Mouse (Mus musculus): Measurements from ENCODE around the gene 1700012P22Rik. TPM values are rescaled to one million over a fixed set of nuclear protein-coding genes. Genes with fewer than 3 reads are reported as not detected.

1700012P22Rik gene
- polyA plus RNA-seq, 1 experiment: 131 TPM

DNA sequence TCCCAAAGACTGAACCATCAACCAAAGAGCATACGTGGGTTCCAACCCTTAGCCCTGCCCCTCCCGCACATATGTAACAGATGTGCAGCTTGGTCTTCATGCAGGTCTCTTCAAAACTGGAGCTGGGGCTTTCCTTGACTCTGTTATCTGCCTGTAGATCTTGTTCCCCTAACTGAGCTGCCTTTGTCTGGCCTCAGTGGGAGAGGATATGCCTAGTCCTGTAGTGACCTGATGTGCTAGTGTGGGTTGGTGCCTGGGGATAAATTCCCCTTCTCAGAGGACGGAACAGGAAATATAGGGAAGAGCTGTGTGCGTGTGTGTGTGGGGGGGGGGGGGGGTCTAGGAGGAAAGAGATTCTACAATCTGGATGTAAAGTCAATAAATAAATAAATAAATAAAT, 2.5 kb upstream of the 1700012P22Rik start:
- H3K4me1 ChIP-seq (ENCODE audit: control insufficient read depth, insufficient read depth, low read length): no peaks in the 10 kb centered on the region
- H3K27ac ChIP-seq (ENCODE audit: control insufficient read depth, insufficient read depth, low read depth, low read length): no peak overlapping the region
- no peaks in the 10 kb centered on the region for H3K36me3 ChIP-seq (ENCODE audit: control insufficient read depth, insufficient read depth, low read length)
- TF ChIP-seq POLR2A (IDR thresholded peaks at IDR 0.05; ENCODE audit: control insufficient read depth, low read depth, low read length): no peak
- TF ChIP-seq CTCF (IDR thresholded peaks at IDR 0.05; ENCODE audit: control insufficient read depth, insufficient read depth, insufficient replicate concordance, low read depth, low read length): no peak
- no peaks in the 10 kb centered on the region for H3K27me3 ChIP-seq (ENCODE audit: control insufficient read depth, insufficient read depth, low read length)
- no peak overlapping the region for H3K4me3 ChIP-seq (ENCODE audit: control insufficient read depth, low read depth, low read length)

DNA sequence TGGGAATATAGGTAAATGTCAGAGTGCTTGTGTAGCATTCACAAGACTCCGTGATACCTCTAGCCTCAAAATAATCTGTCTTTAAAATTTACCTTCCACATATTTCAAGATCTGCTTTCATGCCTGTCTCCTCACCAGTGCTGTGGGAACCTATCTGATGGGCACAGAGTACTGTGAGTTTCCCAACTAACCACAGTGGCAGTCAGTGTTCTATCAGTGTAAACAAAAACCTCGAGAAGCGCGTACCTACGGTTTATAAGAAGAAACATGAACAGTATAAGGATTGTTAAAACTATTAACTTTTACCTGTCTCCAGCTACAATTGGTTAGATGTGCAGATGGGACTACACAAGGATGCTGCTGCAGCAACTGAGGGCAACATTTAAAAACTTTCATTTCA, 5.4 kb downstream of the 1700012P22Rik start:
- H3K4me1 ChIP-seq (ENCODE audit: control insufficient read depth, insufficient read depth, low read length): no peaks in the 10 kb centered on the region
- H3K4me3 ChIP-seq (ENCODE audit: control insufficient read depth, low read depth, low read length): no peak overlapping the region
- H3K27me3 ChIP-seq (ENCODE audit: control insufficient read depth, insufficient read depth, low read length): no peaks in the 10 kb centered on the region
- H3K27ac ChIP-seq (ENCODE audit: control insufficient read depth, insufficient read depth, low read depth, low read length): no peak overlapping the region
- no peaks in the 10 kb centered on the region for H3K36me3 ChIP-seq (ENCODE audit: control insufficient read depth, insufficient read depth, low read length)
- no peak for TF ChIP-seq CTCF (IDR thresholded peaks at IDR 0.05; ENCODE audit: control insufficient read depth, insufficient read depth, insufficient replicate concordance, low read depth, low read length)
- no peak for TF ChIP-seq POLR2A (IDR thresholded peaks at IDR 0.05; ENCODE audit: control insufficient read depth, low read depth, low read length)

DNA sequence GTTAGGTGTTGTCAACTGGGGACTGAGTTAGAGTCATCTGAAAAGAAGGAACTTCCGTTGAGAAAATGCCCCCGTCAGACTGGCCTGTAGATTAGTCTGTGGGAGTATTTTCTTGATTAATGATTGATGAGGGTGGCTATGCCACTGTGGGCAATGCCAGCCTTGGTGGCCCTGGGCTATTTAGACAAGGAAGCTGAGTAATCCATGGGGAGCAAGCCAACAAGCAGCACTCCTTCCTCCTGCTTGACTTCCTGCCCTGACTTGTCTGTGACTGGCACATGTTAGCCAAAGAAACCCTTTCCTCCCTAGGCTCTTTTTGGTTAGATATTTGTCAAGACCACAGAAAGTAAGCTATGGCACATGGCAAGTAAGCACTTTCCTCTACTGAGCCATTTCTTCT, 7.8 kb downstream of the 1700012P22Rik start:
- Histone ChIP-seq H3K27ac (ENCODE audit: control insufficient read depth, insufficient read depth, low read depth, low read length) (no peak overlapping the region), H3K4me1 (ENCODE audit: control insufficient read depth, insufficient read depth, low read length) (no peaks in the 10 kb centered on the region), H3K27me3 (ENCODE audit: control insufficient read depth, insufficient read depth, low read length) (no peaks in the 10 kb centered on the region), H3K4me3 (ENCODE audit: control insufficient read depth, low read depth, low read length) (no peak overlapping the region), H3K36me3 (ENCODE audit: control insufficient read depth, insufficient read depth, low read length) (no peaks in the 10 kb centered on the region)
- TF ChIP-seq CTCF (IDR thresholded peaks at IDR 0.05; ENCODE audit: control insufficient read depth, insufficient read depth, insufficient replicate concordance, low read depth, low read length) (no peak), POLR2A (IDR thresholded peaks at IDR 0.05; ENCODE audit: control insufficient read depth, low read depth, low read length) (no peak)

DNA sequence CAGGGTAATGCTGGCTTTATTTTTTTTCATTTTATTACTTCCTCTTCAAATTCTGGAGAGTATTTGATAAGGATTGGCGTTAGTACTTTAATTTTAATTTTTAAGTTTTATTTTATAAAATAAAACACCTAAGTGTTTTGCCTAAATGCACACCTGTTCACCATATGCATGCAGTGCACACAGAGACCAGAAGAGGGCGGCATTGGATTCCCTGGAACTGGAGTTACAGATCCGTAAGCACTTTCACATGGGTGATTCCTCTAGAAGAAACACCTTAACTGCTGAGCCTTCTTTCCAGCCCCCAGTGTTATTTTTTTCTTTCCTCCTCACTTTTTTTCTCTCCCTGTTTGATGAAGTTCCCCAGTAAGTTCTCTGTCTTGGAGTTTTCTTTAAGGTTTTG, 9.7 kb downstream of the 1700012P22Rik start:
- H3K27ac ChIP-seq (ENCODE audit: control insufficient read depth, insufficient read depth, low read depth, low read length): no peak overlapping the region
- TF ChIP-seq CTCF (IDR thresholded peaks at IDR 0.05; ENCODE audit: control insufficient read depth, insufficient read depth, insufficient replicate concordance, low read depth, low read length): no peak

DNA sequence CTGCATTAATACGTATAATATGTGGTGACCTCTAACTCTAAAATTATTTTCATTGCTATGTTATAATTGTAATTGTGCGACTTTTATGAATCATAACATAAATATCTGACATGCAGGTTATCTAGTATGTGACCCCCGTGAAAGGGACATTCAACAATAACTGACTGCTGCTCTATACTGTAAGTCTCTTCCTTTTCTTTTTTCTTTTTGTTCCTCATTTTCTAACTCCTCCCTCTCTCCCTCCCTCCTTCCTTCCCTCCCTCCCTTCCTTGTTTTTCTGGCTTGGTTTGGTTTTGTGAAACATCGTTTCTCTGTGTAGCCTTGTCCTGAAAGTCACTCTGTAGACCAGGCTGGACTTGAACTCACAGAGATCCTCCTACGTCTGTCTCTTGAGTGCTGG, 14.0 kb downstream of the 1700012P22Rik start:
- TF ChIP-seq CTCF (IDR thresholded peaks at IDR 0.05; ENCODE audit: control insufficient read depth, insufficient read depth, insufficient replicate concordance, low read depth, low read length) (no peak), POLR2A (IDR thresholded peaks at IDR 0.05; ENCODE audit: control insufficient read depth, low read depth, low read length) (no peak)
- H3K27ac ChIP-seq (ENCODE audit: control insufficient read depth, insufficient read depth, low read depth, low read length): no peak overlapping the region
- no peak overlapping the region for H3K4me3 ChIP-seq (ENCODE audit: control insufficient read depth, low read depth, low read length)
- H3K27me3 ChIP-seq (ENCODE audit: control insufficient read depth, insufficient read depth, low read length): no peaks in the 10 kb centered on the region
- no peaks in the 10 kb centered on the region for H3K36me3 ChIP-seq (ENCODE audit: control insufficient read depth, insufficient read depth, low read length)
- no peaks in the 10 kb centered on the region for H3K4me1 ChIP-seq (ENCODE audit: control insufficient read depth, insufficient read depth, low read length)

More for the DNA sequence above, 9.7 kb downstream of the 1700012P22Rik start:
- Histone ChIP-seq H3K4me3 (ENCODE audit: control insufficient read depth, low read depth, low read length) (no peak overlapping the region), H3K4me1 (ENCODE audit: control insufficient read depth, insufficient read depth, low read length) (no peaks in the 10 kb centered on the region), H3K27me3 (ENCODE audit: control insufficient read depth, insufficient read depth, low read length) (no peaks in the 10 kb centered on the region), H3K36me3 (ENCODE audit: control insufficient read depth, insufficient read depth, low read length) (no peaks in the 10 kb centered on the region)

DNA sequence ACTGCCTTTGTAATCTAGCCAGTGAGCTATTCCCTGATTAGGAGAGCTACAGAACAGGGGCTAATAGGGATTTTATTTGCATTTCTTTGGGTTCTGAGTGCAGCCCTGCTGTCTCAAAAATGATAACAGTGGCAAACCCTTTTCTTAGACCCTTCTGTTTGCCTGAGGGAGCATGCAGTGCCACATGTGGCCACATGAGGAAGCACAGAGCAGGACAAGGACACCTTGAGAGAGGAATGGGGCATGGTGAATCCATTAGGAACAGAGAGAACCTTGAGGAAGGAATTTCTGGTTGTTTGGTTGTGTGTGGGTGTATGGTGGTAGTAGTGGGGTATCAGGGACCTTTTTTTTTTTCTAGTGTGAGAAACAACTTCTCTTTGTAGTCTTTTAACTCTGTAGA, 17.9 kb downstream of the 1700012P22Rik start:
- Histone ChIP-seq H3K4me3 (ENCODE audit: control insufficient read depth, low read depth, low read length) (no peak overlapping the region), H3K27ac (ENCODE audit: control insufficient read depth, insufficient read depth, low read depth, low read length) (no peak overlapping the region), H3K27me3 (ENCODE audit: control insufficient read depth, insufficient read depth, low read length) (no peaks in the 10 kb centered on the region), H3K4me1 (ENCODE audit: control insufficient read depth, insufficient read depth, low read length) (no peaks in the 10 kb centered on the region), H3K36me3 (ENCODE audit: control insufficient read depth, insufficient read depth, low read length) (no peaks in the 10 kb centered on the region)
- peak; percentile 43; the same call in 1 of the 2 replicates for TF ChIP-seq CTCF (IDR thresholded peaks at IDR 0.05; ENCODE audit: control insufficient read depth, insufficient read depth, insufficient replicate concordance, low read depth, low read length)
- TF ChIP-seq POLR2A (IDR thresholded peaks at IDR 0.05; ENCODE audit: control insufficient read depth, low read depth, low read length): no peak

DNA sequence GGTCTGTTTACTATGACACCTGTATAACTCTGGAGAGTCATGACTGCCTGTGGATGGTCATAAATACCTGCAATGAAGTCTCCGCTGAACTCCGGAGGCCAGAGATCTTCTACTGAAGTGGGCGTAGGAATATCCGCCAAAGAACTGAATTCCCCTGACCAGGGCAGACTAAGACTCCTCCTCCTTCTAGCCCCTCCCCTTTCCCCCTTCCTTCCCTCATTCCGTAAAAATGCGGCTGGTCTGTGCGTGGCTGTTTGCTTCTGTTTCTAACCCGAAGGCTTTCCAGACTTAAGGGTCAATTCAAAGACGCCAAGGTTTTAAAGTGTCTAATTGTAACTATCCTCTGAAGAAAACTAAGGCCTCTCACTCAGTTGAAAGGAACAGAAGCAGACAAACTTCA, 30.3 kb downstream of the 1700012P22Rik start, which contains the start of gene Pramef12:
Gene Pramef12 (minus strand): TSS at position 175 of the 400 bp plus-strand sequence.
- Histone ChIP-seq H3K4me1 (ENCODE audit: control insufficient read depth, insufficient read depth, low read length) (peaks cover 7% of the 10 kb centered on the region), H3K27ac (ENCODE audit: control insufficient read depth, insufficient read depth, low read depth, low read length) (no peak within 1 kb of the TSS), H3K36me3 (ENCODE audit: control insufficient read depth, insufficient read depth, low read length) (no peaks in the 10 kb centered on the region), H3K27me3 (ENCODE audit: control insufficient read depth, insufficient read depth, low read length) (no peaks in the 10 kb centered on the region), H3K4me3 (ENCODE audit: control insufficient read depth, low read depth, low read length) (no peak within 1 kb of the TSS)
- no peak for TF ChIP-seq POLR2A (IDR thresholded peaks at IDR 0.05; ENCODE audit: control insufficient read depth, low read depth, low read length)
- TF ChIP-seq CTCF (IDR thresholded peaks at IDR 0.05; ENCODE audit: control insufficient read depth, insufficient read depth, insufficient replicate concordance, low read depth, low read length): no peak

DNA sequence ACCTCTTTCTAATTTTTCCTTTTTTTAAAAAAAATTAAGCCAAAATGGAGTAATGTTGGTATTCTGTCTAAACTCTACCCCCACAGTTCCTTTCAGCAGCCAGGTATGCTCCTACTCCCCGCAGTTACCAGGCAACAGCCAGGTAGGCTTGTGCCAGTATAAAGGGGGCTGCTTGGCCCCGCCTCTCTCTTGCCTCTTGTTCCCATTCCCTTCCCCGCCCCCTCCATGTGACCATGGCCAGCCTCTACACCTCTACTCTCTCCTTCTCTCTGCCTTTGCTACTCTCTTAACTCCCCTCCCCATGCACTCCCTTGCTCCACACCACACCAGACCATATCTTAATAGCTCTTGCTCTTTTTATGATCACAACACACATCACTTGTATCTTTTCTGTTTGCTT, 32.3 kb downstream of the 1700012P22Rik start:
- Histone ChIP-seq H3K27ac (ENCODE audit: control insufficient read depth, insufficient read depth, low read depth, low read length) (no peak overlapping the region), H3K4me3 (ENCODE audit: control insufficient read depth, low read depth, low read length) (no peak overlapping the region), H3K4me1 (ENCODE audit: control insufficient read depth, insufficient read depth, low read length) (peaks cover 7% of the 10 kb centered on the region), H3K27me3 (ENCODE audit: control insufficient read depth, insufficient read depth, low read length) (no peaks in the 10 kb centered on the region), H3K36me3 (ENCODE audit: control insufficient read depth, insufficient read depth, low read length) (no peaks in the 10 kb centered on the region)
- TF ChIP-seq CTCF (IDR thresholded peaks at IDR 0.05; ENCODE audit: control insufficient read depth, insufficient read depth, insufficient replicate concordance, low read depth, low read length) (no peak), POLR2A (IDR thresholded peaks at IDR 0.05; ENCODE audit: control insufficient read depth, low read depth, low read length) (no peak)
